Mouse (Mus musculus): ENCODE results near the gene Spop. TPM values are rescaled to one million over a fixed set of nuclear protein-coding genes. Genes with fewer than 3 reads are reported as not detected.
A peak's percentile ranks its signal among the peaks of the same experiment; 100 is the strongest.

The Spop gene
- total and polyA plus RNA-seq, 2 experiments from 2014 or later = 70.1 to 213 TPM

GRCm38 (mm10) chr11:95383331-95383986 is 30.4 kb upstream of the Spop start:
- DNase-seq (no peak), ATAC-seq (no peak)
- H3K9me3 ChIP-seq (ENCODE audit: low read length) = no peaks in the 10 kb centered on the region
- H3K4me1 ChIP-seq (ENCODE audit: insufficient read depth) = peaks cover 10% of the 10 kb centered on the region; the same call in 1 of the 2 replicates
- H3K27me3 ChIP-seq (ENCODE audit: insufficient read depth, low read length) = no peaks in the 10 kb centered on the region
- 84% methylated on average over 5 of the region's 5 CpGs for WGBS
- H3K9ac ChIP-seq = no peak overlapping the region
- H3K27ac ChIP-seq (ENCODE audit: low read depth, low read length) = no peak overlapping the region
- H3K4me3 ChIP-seq (ENCODE audit: low read depth, low read length) = no peak overlapping the region
- H3K36me3 ChIP-seq (ENCODE audit: insufficient read depth) = peaks cover 15% of the 10 kb centered on the region
- H3K4me2 ChIP-seq (ENCODE audit: low read depth) = no peak overlapping the region
- TF ChIP-seq CTCF (IDR thresholded peaks at IDR 0.05; ENCODE audit: low read depth) = no peak

DNA sequence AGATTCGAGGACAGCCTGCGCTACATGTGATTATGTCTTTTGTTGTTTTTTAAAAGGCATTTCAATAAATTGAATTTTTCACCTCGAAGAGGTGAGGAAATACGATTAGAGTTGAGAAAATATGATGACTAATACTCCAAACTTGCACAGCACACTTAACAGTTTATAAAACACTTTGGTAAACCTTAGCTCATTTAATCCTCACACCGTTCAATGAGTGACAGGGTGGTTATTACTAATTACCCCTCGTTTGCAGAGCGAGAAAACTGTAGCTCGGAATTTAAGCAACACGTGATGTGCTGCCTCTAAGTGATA is 29.9 kb upstream of the Spop start:
- 36% methylated on average over 9 of the region's 9 CpGs for WGBS
- ATAC-seq (no peak), DNase-seq (no peak)
- TF ChIP-seq CTCF (IDR thresholded peaks at IDR 0.05; ENCODE audit: low read depth) = no peak
- Histone ChIP-seq H3K27me3 (ENCODE audit: insufficient read depth, low read length) (no peaks in the 10 kb centered on the region), H3K4me1 (ENCODE audit: insufficient read depth) (peaks cover 10% of the 10 kb centered on the region; the same call in 1 of the 2 replicates), H3K9ac (no peak overlapping the region), H3K9me3 (ENCODE audit: low read length) (no peaks in the 10 kb centered on the region), H3K27ac (ENCODE audit: low read depth, low read length) (0 out of 2 replicates have a peak overlapping the region, but pooled peaks have one; percentile 24), H3K4me2 (ENCODE audit: low read depth) (peak overlapping the region; percentile 55), H3K4me3 (ENCODE audit: low read depth, low read length) (peak overlapping the region; percentile 71), H3K36me3 (ENCODE audit: insufficient read depth) (peaks cover 20% of the 10 kb centered on the region)

DNA sequence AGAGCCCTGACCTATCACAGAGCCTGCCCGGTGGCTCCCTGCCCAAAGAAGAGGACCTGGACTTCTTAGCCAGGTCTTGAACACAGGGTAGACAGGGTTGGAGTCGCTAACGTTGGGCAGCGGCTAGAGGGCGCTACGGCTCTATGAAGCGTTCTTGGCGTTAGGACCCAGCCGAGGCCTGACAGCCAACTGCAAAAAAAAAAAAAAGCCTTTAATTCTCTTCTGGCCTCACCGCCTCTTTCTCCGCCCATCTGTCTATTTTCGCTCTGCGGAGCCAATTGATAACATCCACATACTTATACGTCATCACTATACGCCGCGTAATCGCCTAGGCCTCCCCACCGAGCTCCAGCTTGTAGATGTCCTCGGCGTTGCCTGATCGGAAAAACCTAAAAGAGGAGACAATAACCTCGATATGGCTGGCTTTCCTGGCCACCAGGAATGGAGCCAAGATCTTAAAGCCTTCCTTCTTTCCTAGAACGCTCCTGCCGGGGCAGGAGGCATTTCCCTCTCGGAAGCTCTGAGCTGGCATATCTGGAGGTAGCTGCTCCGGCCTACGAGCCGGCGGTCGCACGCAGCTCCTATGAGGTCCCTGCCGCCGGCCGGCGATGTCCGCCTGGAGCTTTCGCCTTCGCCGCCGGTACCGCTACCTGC is 29.4 kb upstream of the Spop start, which contains the start of gene Slc35b1:
Gene Slc35b1, plus strand, starts transcription at position 374 of the 654 bp plus-strand sequence.
- H3K27ac ChIP-seq (ENCODE audit: low read depth, low read length) = peak within 1 kb of the TSS; percentile 82
- DNase-seq (peak; percentile 100), ATAC-seq (peak; percentile 98)
- H3K4me3 ChIP-seq (ENCODE audit: low read depth, low read length) = peak within 1 kb of the TSS; percentile 71
- peak; percentile 92 for TF ChIP-seq CTCF (IDR thresholded peaks at IDR 0.05; ENCODE audit: low read depth)
- H3K4me2 ChIP-seq (ENCODE audit: low read depth) = peak within 1 kb of the TSS; percentile 55
- H3K4me1 ChIP-seq (ENCODE audit: insufficient read depth) = peaks cover 10% of the 10 kb centered on the region; the same call in 1 of the 2 replicates
- WGBS = 1% methylated on average over 42 of the region's 42 CpGs
- H3K9ac ChIP-seq = peak within 1 kb of the TSS; percentile 82
- H3K9me3 ChIP-seq (ENCODE audit: low read length) = no peaks in the 10 kb centered on the region
- H3K27me3 ChIP-seq (ENCODE audit: insufficient read depth, low read length) = no peaks in the 10 kb centered on the region
- peaks cover 25% of the 10 kb centered on the region for H3K36me3 ChIP-seq (ENCODE audit: insufficient read depth)

DNA sequence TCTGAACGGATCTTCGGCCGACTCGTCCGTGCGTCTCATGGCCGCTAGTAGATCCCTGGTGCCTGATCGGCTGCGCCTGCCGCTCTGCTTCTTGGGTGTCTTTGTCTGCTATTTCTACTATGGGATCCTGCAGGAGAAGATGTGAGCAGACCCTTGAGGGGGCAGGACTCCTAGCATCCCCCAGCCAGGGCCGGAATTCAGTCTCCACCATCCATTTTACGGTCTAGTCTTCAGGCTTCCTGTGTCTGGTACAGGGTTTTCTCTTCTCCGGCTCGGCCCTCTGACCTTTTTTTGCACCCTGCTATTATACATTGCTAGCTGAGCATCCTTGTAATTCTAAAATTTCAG is 28.9 kb upstream of the Spop start:
- DNase-seq (no peak), ATAC-seq (peak; percentile 36)
- no peak for TF ChIP-seq CTCF (IDR thresholded peaks at IDR 0.05; ENCODE audit: low read depth)
- Histone ChIP-seq H3K36me3 (ENCODE audit: insufficient read depth) (peaks cover 27% of the 10 kb centered on the region), H3K9me3 (ENCODE audit: low read length) (no peaks in the 10 kb centered on the region), H3K27me3 (ENCODE audit: insufficient read depth, low read length) (no peaks in the 10 kb centered on the region), H3K4me3 (ENCODE audit: low read depth, low read length) (peak overlapping the region; percentile 71), H3K9ac (peak overlapping the region; percentile 82), H3K4me2 (ENCODE audit: low read depth) (peak overlapping the region; percentile 55), H3K4me1 (ENCODE audit: insufficient read depth) (peaks cover 10% of the 10 kb centered on the region; the same call in 1 of the 2 replicates), H3K27ac (ENCODE audit: low read depth, low read length) (peak overlapping the region; percentile 82)
- under 1% methylated on average over 14 of the region's 14 CpGs for WGBS

GRCm38 (mm10) chr11:95387354-95387753 is 26.5 kb upstream of the Spop start:
- no peak for TF ChIP-seq CTCF (IDR thresholded peaks at IDR 0.05; ENCODE audit: low read depth)
- H3K36me3 ChIP-seq (ENCODE audit: insufficient read depth) = peaks cover 41% of the 10 kb centered on the region

DNA sequence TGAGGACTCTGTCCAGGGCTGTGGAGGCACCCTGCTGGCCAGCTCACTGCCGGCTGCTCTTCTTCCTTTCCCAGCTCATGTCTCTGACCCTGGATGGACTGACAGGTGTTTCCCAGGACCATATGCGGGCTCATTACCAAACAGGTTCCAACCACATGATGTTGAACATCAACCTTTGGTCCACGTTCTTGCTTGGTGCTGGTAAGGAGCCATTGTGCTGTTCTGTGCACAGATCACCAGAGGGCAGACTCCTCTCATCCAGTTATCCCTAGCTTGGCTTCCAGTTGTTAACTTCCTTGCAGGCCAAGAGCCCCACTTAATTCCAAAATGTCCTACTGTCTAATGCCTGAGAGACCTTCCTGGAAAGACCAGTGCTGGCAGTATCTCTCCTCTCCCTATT is 24.9 kb upstream of the Spop start:
- H3K4me3 ChIP-seq (ENCODE audit: low read depth, low read length) = no peak overlapping the region
- WGBS = 69% methylated on average over 3 of the region's 3 CpGs
- H3K9ac ChIP-seq = no peak overlapping the region
- ATAC-seq (no peak), DNase-seq (no peak)
- no peaks in the 10 kb centered on the region for H3K27me3 ChIP-seq (ENCODE audit: insufficient read depth, low read length)
- TF ChIP-seq CTCF (IDR thresholded peaks at IDR 0.05; ENCODE audit: low read depth) = peak; percentile 67
- no peak overlapping the region for H3K27ac ChIP-seq (ENCODE audit: low read depth, low read length)
- no peak overlapping the region for H3K4me2 ChIP-seq (ENCODE audit: low read depth)
- peaks cover 46% of the 10 kb centered on the region for H3K36me3 ChIP-seq (ENCODE audit: insufficient read depth)
- H3K4me1 ChIP-seq (ENCODE audit: insufficient read depth) = peaks cover 10% of the 10 kb centered on the region; the same call in 1 of the 2 replicates
- H3K9me3 ChIP-seq (ENCODE audit: low read length) = no peaks in the 10 kb centered on the region

More at GRCm38 (mm10) chr11:95387354-95387753, 26.5 kb upstream of the Spop start:
- H3K9ac ChIP-seq = no peak overlapping the region
- no peak overlapping the region for H3K4me3 ChIP-seq (ENCODE audit: low read depth, low read length)
- no peaks in the 10 kb centered on the region for H3K27me3 ChIP-seq (ENCODE audit: insufficient read depth, low read length)
- WGBS = 96% methylated on average over 7 of the region's 7 CpGs
- H3K4me1 ChIP-seq (ENCODE audit: insufficient read depth) = peaks cover 10% of the 10 kb centered on the region; the same call in 1 of the 2 replicates
- DNase-seq (no peak), ATAC-seq (no peak)
- H3K27ac ChIP-seq (ENCODE audit: low read depth, low read length) = no peak overlapping the region
- H3K4me2 ChIP-seq (ENCODE audit: low read depth) = no peak overlapping the region
- H3K9me3 ChIP-seq (ENCODE audit: low read length) = no peaks in the 10 kb centered on the region

- 93% methylated on average over 6 of the region's 6 CpGs for WGBS
Measured at GRCm38 (mm10) chr11:95390420-95390819, 23.5 kb upstream of the Spop start.

More at GRCm38 (mm10) chr11:95390420-95390819, 23.5 kb upstream of the Spop start:
- Histone ChIP-seq H3K9me3 (ENCODE audit: low read length) (no peaks in the 10 kb centered on the region), H3K4me1 (ENCODE audit: insufficient read depth) (peaks cover 7% of the 10 kb centered on the region; the same call in 1 of the 2 replicates), H3K27me3 (ENCODE audit: insufficient read depth, low read length) (no peaks in the 10 kb centered on the region), H3K4me3 (ENCODE audit: low read depth, low read length) (no peak overlapping the region), H3K9ac (no peak overlapping the region), H3K27ac (ENCODE audit: low read depth, low read length) (0 out of 2 replicates have a peak overlapping the region, but pooled peaks have one; percentile 11), H3K4me2 (ENCODE audit: low read depth) (no peak overlapping the region), H3K36me3 (ENCODE audit: insufficient read depth) (peaks cover 46% of the 10 kb centered on the region)
- ATAC-seq = no peak
- DNase-seq = no peak
- no peak for TF ChIP-seq CTCF (IDR thresholded peaks at IDR 0.05; ENCODE audit: low read depth)

Measured in forebrain, postnatal 0 days (tissue).